Mouse (Mus musculus): Measurements from ENCODE around the gene Psd4.

The Psd4 gene

GRCm38 (mm10) chr2:24367030-24367894 is at the start of gene Psd4:
Gene Psd4 (plus strand): TSS chr2:24367580.
- peak; percentile 82 to 87 for DNase-seq

- no peak for DNase-seq
Observed at GRCm38 (mm10) chr2:24317919-24318598, 49.3 kb upstream of the Psd4 start.

GRCm38 (mm10) chr2:24335333-24335732 is 32.0 kb upstream of the Psd4 start:
- DNase-seq = no peak

- DNase-seq = no peak
Observed at GRCm38 (mm10) chr2:24336545-24336944, 30.8 kb upstream of the Psd4 start, which contains the start of gene Il1rn. Gene Il1rn (plus strand): TSS chr2:24336853.

- DNase-seq = no peak
Observed at GRCm38 (mm10) chr2:24341395-24341885, 25.9 kb upstream of the Psd4 start.

GRCm38 (mm10) chr2:24344619-24345018 is 22.8 kb upstream of the Psd4 start:
- DNase-seq = no peak

- DNase-seq = peak in 1 of 2 experiments; percentile 18
Observed at GRCm38 (mm10) chr2:24345056-24345455, 22.3 kb upstream of the Psd4 start.

- DNase-seq = no peak
Observed at GRCm38 (mm10) chr2:24347926-24348325, 19.5 kb upstream of the Psd4 start.

- no peak for DNase-seq
Observed at GRCm38 (mm10) chr2:24351159-24351558, 16.2 kb upstream of the Psd4 start.

GRCm38 (mm10) chr2:24353042-24353441 is 14.3 kb upstream of the Psd4 start:
- DNase-seq = no peak

GRCm38 (mm10) chr2:24357642-24358041 is 9.7 kb upstream of the Psd4 start:
- DNase-seq = peak in 1 of 2 experiments; percentile 28

GRCm38 (mm10) chr2:24359347-24359746 is 8.0 kb upstream of the Psd4 start:
- DNase-seq = no peak

- no peak for DNase-seq
Observed at GRCm38 (mm10) chr2:24363818-24364217, 3.6 kb upstream of the Psd4 start.

GRCm38 (mm10) chr2:24366214-24366975 is 985 bp upstream of the Psd4 start:
- no peak for DNase-seq

- DNase-seq = peak in 1 of 2 experiments; percentile 12
Observed at GRCm38 (mm10) chr2:24367895-24368261, 498 bp downstream of the Psd4 start.

- DNase-seq = peak; percentile 77 to 80
Observed at GRCm38 (mm10) chr2:24378747-24379450, 11.5 kb downstream of the Psd4 start.

GRCm38 (mm10) chr2:24382456-24383230 is 15.3 kb downstream of the Psd4 start:
- no peak for DNase-seq

GRCm38 (mm10) chr2:24383636-24384035 is 16.3 kb downstream of the Psd4 start:
- DNase-seq = no peak

- no peak for DNase-seq
Observed at GRCm38 (mm10) chr2:24384393-24384792, 17.0 kb downstream of the Psd4 start.

GRCm38 (mm10) chr2:24385111-24385961 is 18.0 kb downstream of the Psd4 start:
- peak; percentile 66 to 73 for DNase-seq
